Mouse (Mus musculus) erythroblast, embryonic 14.5 days (primary cell): Measurements from ENCODE around the gene Frs3.

Source experiments
- GATA1 ChIP-seq: IDR thresholded peaks from 2 replicates; pipeline ENCODE4 v1.6.1; 2012; ENCODE audit warnings: low read length, inconsistent platforms, mixed read lengths
- TAL1 ChIP-seq: IDR thresholded peaks from 3 replicates; pipeline ENCODE4 v1.6.1; 2012; ENCODE audit warnings: low read length, inconsistent platforms, mixed read lengths

DNA sequence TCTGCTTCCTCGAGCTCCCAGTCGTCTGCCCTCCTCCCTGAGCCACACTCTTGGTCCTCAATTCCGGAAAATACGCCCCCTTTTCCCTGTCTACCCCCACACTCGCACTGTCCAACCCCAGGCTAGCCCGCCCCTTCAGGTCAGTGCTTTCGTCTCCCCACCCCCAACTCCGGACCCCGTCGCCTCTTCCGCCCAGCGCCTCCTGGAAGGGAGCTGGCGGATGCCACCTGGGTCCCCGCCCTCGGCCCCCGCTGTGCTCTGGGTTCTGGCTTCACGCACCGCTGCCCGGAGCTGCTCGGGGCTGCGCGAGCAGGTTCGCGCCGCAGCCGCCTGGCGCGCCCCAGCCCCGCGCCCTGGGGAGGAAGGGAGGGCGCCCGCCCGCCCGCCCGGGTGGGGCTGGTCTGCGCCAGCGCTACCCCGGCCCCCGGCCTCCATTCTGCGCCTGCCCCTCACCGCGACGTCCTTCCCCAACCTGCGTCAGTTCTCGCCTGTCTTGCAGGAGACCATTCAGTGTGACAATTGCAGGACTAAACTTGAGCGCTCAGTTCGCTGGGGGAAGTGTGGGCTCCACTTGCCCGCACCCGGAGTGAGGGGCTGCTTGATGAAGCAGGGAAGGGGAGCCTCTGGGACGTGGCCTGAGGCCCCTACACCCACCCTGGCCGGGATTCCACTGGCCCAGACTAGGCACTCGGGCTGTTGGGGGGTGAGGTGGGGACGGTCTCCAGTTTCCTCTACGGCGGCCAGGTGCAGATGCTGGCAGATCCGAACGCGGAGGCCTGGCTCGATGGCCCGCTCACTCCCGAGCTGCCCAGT is 49.4 kb downstream of the Frs3 start:
- TF ChIP-seq TAL1 (no peak), GATA1 (no peak)
